Comparison of ENCODE assay signal across 21 mouse cellular contexts in genomic region chr1:193387241-193387640, GRCm38 (mm10). TPM values are rescaled to one million over a fixed set of nuclear protein-coding genes. Genes with fewer than 3 reads are reported as not detected.
DNase-seq lines count a peak whose midpoint lies in the region; ATAC-seq and TF ChIP-seq lines count a peak whose summit lies in the region.
"Had no signal": no experiment of that assay in that cellular context is flagged by ENCODE, and none has a peak within 500 bp of the region (broad histone marks: within the 10 kb centered on the region; RNA-seq: fewer than 3 reads in every experiment).

No protein-coding gene starts in this region.

- H3K4me1 ChIP-seq in heart, embryonic 10.5 days, result peaks cover 55% of the 10 kb centered on the region
- peaks cover 3% of the 10 kb centered on the region; the same call in 1 of the 2 replicates for H3K4me1 ChIP-seq in heart, adult 2 months (ENCODE audit: control insufficient read depth, insufficient read depth, low read length)
- peaks cover 59% of the 10 kb centered on the region for H3K4me1 ChIP-seq in neural tube, embryonic 13.5 days (replicated peaks)
- peaks cover 27% of the 10 kb centered on the region for H3K4me1 ChIP-seq in intestine, embryonic 16.5 days (ENCODE audit: control insufficient read depth, insufficient read depth, low read length)

- H3K4me2 ChIP-seq in neural tube, embryonic 13.5 days, result no peak overlapping the region
- H3K4me2 ChIP-seq in intestine, embryonic 16.5 days (ENCODE audit: low read depth, low read length), result no peak overlapping the region
- H3K4me2 ChIP-seq: forebrain, embryonic 15.5 days; liver, embryonic 15.5 days; neural tube, embryonic 15.5 days had no signal

- no peak for TF ChIP-seq POLR2A in heart, adult 2 months (IDR thresholded peaks at IDR 0.05; ENCODE audit: insufficient read depth, low read depth, low read length)

- H3K27ac ChIP-seq in heart, embryonic 10.5 days, result 0 out of 2 replicates have a peak overlapping the region, but pooled peaks have one; percentile 45
- H3K27ac ChIP-seq in heart, adult 2 months, result no peak overlapping the region
- H3K27ac ChIP-seq in neural tube, embryonic 13.5 days (replicated peaks), result peak overlapping the region; percentile 78; the same call in 1 of the 2 replicates
- no peak overlapping the region for H3K27ac ChIP-seq in intestine, embryonic 16.5 days (ENCODE audit: low read length)
- no peak overlapping the region for H3K27ac ChIP-seq in layer of hippocampus, adult 2 months
- H3K27ac ChIP-seq: liver, embryonic 15.5 days; stomach, postnatal 0 days had no signal

- H3K9ac ChIP-seq in heart, adult 2 months (ENCODE audit: low read depth, low read length), result no peak overlapping the region
- H3K9ac ChIP-seq in neural tube, embryonic 13.5 days, result no peak overlapping the region
- H3K9ac ChIP-seq in intestine, embryonic 16.5 days (ENCODE audit: low read depth, low read length), result no peak overlapping the region
- H3K9ac ChIP-seq: forebrain, embryonic 15.5 days; liver, embryonic 15.5 days; neural tube, embryonic 15.5 days had no signal

- H3K27me3 ChIP-seq in heart, embryonic 10.5 days (ENCODE audit: insufficient read depth, poor library complexity, severe bottlenecking), result 0 out of 2 replicates have a peak, but pooled peaks cover 3% of the 10 kb centered on the region
- H3K27me3 ChIP-seq in heart, adult 2 months (ENCODE audit: control insufficient read depth, insufficient read depth, low read length), result no peaks in the 10 kb centered on the region; the same call in 1 of the 2 replicates
- H3K27me3 ChIP-seq in neural tube, embryonic 13.5 days, result no peaks in the 10 kb centered on the region
- no peaks in the 10 kb centered on the region for H3K27me3 ChIP-seq in intestine, embryonic 16.5 days (replicated peaks; ENCODE audit: control insufficient read depth, insufficient read depth, low read length)
- H3K27me3 ChIP-seq: forebrain, embryonic 15.5 days; neural tube, embryonic 15.5 days had no signal

- ATAC-seq in neural tube, embryonic 13.5 days (ENCODE audit: low read depth), result no peak
- ATAC-seq in intestine, embryonic 16.5 days, result no peak
- ATAC-seq: forebrain, embryonic 15.5 days had no signal

- no peak for DNase-seq in heart, embryonic 10.5 days (ENCODE audit: low spot score)
- DNase-seq in heart, adult 2 months, result no peak
- DNase-seq in neural tube, embryonic 10.5 days (ENCODE audit: extremely low spot score, low spot score), result no peak
- peak; percentile 43 for DNase-seq in cerebellum, adult 8-10 months
- DNase-seq in layer of hippocampus, adult 2 months (ENCODE audit: low spot score in 2 of 2), result no peak
- no peak for DNase-seq in T-cell, adult 2 months (ENCODE audit: low spot score)
- DNase-seq: kidney, adult 18-20 months; kidney, postnatal 10 days; lung, postnatal 10 days; right cerebral cortex, postnatal 25 days; thymus, postnatal 14 days had no signal

- no peak for TF ChIP-seq CTCF in heart, adult 2 months (IDR thresholded peaks at IDR 0.05)
- TF ChIP-seq CTCF in layer of hippocampus, adult 2 months (conservative IDR thresholded peaks at IDR 0.05), result no peak

- no peak overlapping the region for H3K4me3 ChIP-seq in heart, embryonic 10.5 days
- no peak overlapping the region for H3K4me3 ChIP-seq in heart, adult 2 months
- H3K4me3 ChIP-seq in neural tube, embryonic 13.5 days, result no peak overlapping the region
- no peak overlapping the region for H3K4me3 ChIP-seq in intestine, embryonic 16.5 days (ENCODE audit: low read length)
- no peak overlapping the region for H3K4me3 ChIP-seq in layer of hippocampus, adult 2 months
- H3K4me3 ChIP-seq: erythroblast, embryonic 14.5 days; forebrain, embryonic 15.5 days; liver, embryonic 15.5 days; neural tube, embryonic 15.5 days had no signal

- H3K9me3 ChIP-seq in heart, embryonic 10.5 days, result no peaks in the 10 kb centered on the region
- H3K9me3 ChIP-seq in neural tube, embryonic 13.5 days, result no peaks in the 10 kb centered on the region
- no peaks in the 10 kb centered on the region for H3K9me3 ChIP-seq in intestine, embryonic 16.5 days (ENCODE audit: control insufficient read depth, low read length)
- H3K9me3 ChIP-seq: forebrain, embryonic 15.5 days; liver, embryonic 15.5 days; neural tube, embryonic 15.5 days had no signal

- no peaks in the 10 kb centered on the region for H3K36me3 ChIP-seq in heart, embryonic 10.5 days
- no peaks in the 10 kb centered on the region for H3K36me3 ChIP-seq in heart, adult 2 months (ENCODE audit: control insufficient read depth, insufficient read depth, low read length)
- no peaks in the 10 kb centered on the region for H3K36me3 ChIP-seq in neural tube, embryonic 13.5 days
- no peaks in the 10 kb centered on the region for H3K36me3 ChIP-seq in intestine, embryonic 16.5 days (ENCODE audit: control insufficient read depth, insufficient read depth, low read length)
- H3K36me3 ChIP-seq: forebrain, embryonic 15.5 days; liver, embryonic 15.5 days; neural tube, embryonic 15.5 days had no signal

- WGBS in heart, embryonic 10.5 days, result 50% methylated on average over 2 of the region's 2 CpGs
- WGBS in heart, adult 2 months, result 52% methylated on average over 2 of the region's 2 CpGs
- 34% methylated on average over 2 of the region's 2 CpGs for WGBS in neural tube, embryonic 13.5 days
- WGBS in intestine, embryonic 16.5 days, result 63% methylated on average over 2 of the region's 2 CpGs

- no peak for TF ChIP-seq EP300 in heart, adult 2 months (IDR thresholded peaks at IDR 0.05; ENCODE audit: insufficient read depth, low read depth, low read length)

- no peaks in the 10 kb centered on the region for H3K79me2 ChIP-seq in heart, adult 2 months (replicated peaks; ENCODE audit: control insufficient read depth, insufficient read depth, low read length)

- intact Hi-C loops in heart, adult 2 months (cut with DNase I), result loop anchor here (2.0 to 5.0 kb wide), 4 partner anchors 60 to 835 kb away; no protein-coding TSS in a partner anchor

RNA-seq across cellular contexts. Expression of gene Camk1g, which starts 17.1 kb away (rescaled TPM):
- 7.2 and 8.3 TPM in 2 replicates for polyA plus RNA-seq in heart, embryonic 10.5 days (2016; fragmentation: Nextera tagmentation; extraction: Ambion mirVana)
- under 1 TPM in 1 of 2 experiments, not detected in 1; 0.16 TPM for total RNA-seq in heart, adult 2 months (2021)
- polyA plus RNA-seq in heart, adult 2 months (2012; rRNA removed), result 2.8 and 2.9 TPM in 2 replicates
- polyA plus RNA-seq in neural tube, embryonic 13.5 days (2015; fragmentation: Nextera tagmentation; extraction: Ambion mirVana), result 31.8 and 34.3 TPM in 2 replicates
- 4.7 and 5.2 TPM in 2 replicates for polyA plus RNA-seq in intestine, embryonic 16.5 days (2015; fragmentation: Nextera tagmentation; extraction: Ambion mirVana)
- total RNA-seq in layer of hippocampus, adult 2 months (2021), result 10 to 100 TPM; 23.6 to 24.4 TPM
- total RNA-seq: ES-E14; granulocyte monocyte progenitor cell, adult 5-6 weeks; megakaryocyte, adult 5-6 weeks had no signal
- polyA plus RNA-seq: erythroblast, embryonic 14.5 days had no signal

Comparison
In these comparisons a context has a peak if more than half of its experiments do, and no peak if none do; other contexts are left out.
1. H3K27ac ChIP-seq: peak in heart, embryonic 10.5 days (single experiment) and neural tube, embryonic 13.5 days (single experiment); none in heart, adult 2 months (single experiment), intestine, embryonic 16.5 days (single experiment) and layer of hippocampus, adult 2 months (single experiment).